Comparison of ENCODE assay signal across 8 mouse cellular contexts in genomic region chr7:35556205-35556603, GRCm38 (mm10). TPM values are rescaled to one million over a fixed set of nuclear protein-coding genes. Genes with fewer than 3 reads are reported as not detected.
DNase-seq lines count a peak whose midpoint lies in the region; ATAC-seq and TF ChIP-seq lines count a peak whose summit lies in the region.

Gene Nudt19 (minus strand): TSS chr7:35556304.

- H3K27me3 ChIP-seq in Patski: peaks cover 4% of the 10 kb centered on the region
- H3K27me3 ChIP-seq in forebrain, embryonic 16.5 days (replicated peaks; ENCODE audit: control insufficient read depth, insufficient read depth, low read length): no peaks in the 10 kb centered on the region
- H3K27me3 ChIP-seq in hindbrain, embryonic 14.5 days (ENCODE audit: control insufficient read depth, insufficient read depth, low read length): no peaks in the 10 kb centered on the region
- no peaks in the 10 kb centered on the region for H3K27me3 ChIP-seq in liver, embryonic 16.5 days (ENCODE audit: control insufficient read depth, insufficient read depth, low read depth, low read length)

- TF ChIP-seq CTCF in Patski (IDR thresholded peaks at IDR 0.05): no peak

- CTCF ChIA-PET in Patski (lab: Charles Lee): interaction anchor here (2.3 kb wide), 1 partner anchor 10 kb away, joined by 8 read pairs; no protein-coding TSS in a partner anchor

- H3K4me3 ChIP-seq in forebrain, embryonic 16.5 days (replicated peaks; ENCODE audit: low read length): peak within 1 kb of the TSS; percentile 66
- peak within 1 kb of the TSS; percentile 74 for H3K4me3 ChIP-seq in hindbrain, embryonic 14.5 days (replicated peaks; ENCODE audit: low read length)
- peak within 1 kb of the TSS; percentile 88 for H3K4me3 ChIP-seq in liver, embryonic 16.5 days (ENCODE audit: low read depth, low read length)

- in situ Hi-C loops in Patski (cut with MboI; ENCODE audit: low pct_unique_long_range_greater_than_20kb): loop anchor here (10.0 kb wide), 2 partner anchors 79 to 241 kb away; partner anchors contain the start of gene Gpatch1

- WGBS in forebrain, embryonic 16.5 days: 61% methylated on average over 4 of the region's 4 CpGs
- 71% methylated on average over 4 of the region's 4 CpGs for WGBS in hindbrain, embryonic 14.5 days
- 46% methylated on average over 4 of the region's 4 CpGs for WGBS in liver, embryonic 16.5 days (ENCODE audit: insufficient replicate concordance)

- no peak for DNase-seq in adrenal gland, adult 18-20 months (ENCODE audit: low spot score in 2 of 2)
- DNase-seq in adrenal gland, adult (ENCODE audit: inconsistent age in 2 of 2, low spot score in 1 of 2): no peak
- no peak for DNase-seq in Patski (ENCODE audit: low read depth, low spot score)
- no peak for DNase-seq in hindbrain, embryonic 14.5 days (ENCODE audit: low spot score)
- no peak for DNase-seq in ovary, postnatal 36 days (ENCODE audit: low spot score)
- no peak for DNase-seq in cerebellum, adult 9-11 months

- H3K9ac ChIP-seq in forebrain, embryonic 16.5 days (replicated peaks; ENCODE audit: low read depth, low read length): peak within 1 kb of the TSS; percentile 84
- H3K9ac ChIP-seq in hindbrain, embryonic 14.5 days: peak within 1 kb of the TSS; percentile 96
- peak within 1 kb of the TSS; percentile 95 for H3K9ac ChIP-seq in liver, embryonic 16.5 days (ENCODE audit: low read depth, low read length)

- no peaks in the 10 kb centered on the region for H3K9me3 ChIP-seq in forebrain, embryonic 16.5 days (ENCODE audit: control insufficient read depth, low read length)
- no peaks in the 10 kb centered on the region for H3K9me3 ChIP-seq in hindbrain, embryonic 14.5 days (ENCODE audit: control insufficient read depth, low read length)
- no peaks in the 10 kb centered on the region for H3K9me3 ChIP-seq in liver, embryonic 16.5 days (replicated peaks; ENCODE audit: control insufficient read depth, low read length)

- H3K4me2 ChIP-seq in forebrain, embryonic 16.5 days (ENCODE audit: low read length): peak within 1 kb of the TSS; percentile 97
- peak within 1 kb of the TSS; percentile 97 for H3K4me2 ChIP-seq in hindbrain, embryonic 14.5 days (replicated peaks)
- H3K4me2 ChIP-seq in liver, embryonic 16.5 days (ENCODE audit: low read depth, low read length): peak within 1 kb of the TSS; percentile 96

- POLR2A ChIA-PET in Patski (lab: Charles Lee): no interaction called here

- no peaks in the 10 kb centered on the region for H3K36me3 ChIP-seq in forebrain, embryonic 16.5 days (ENCODE audit: control insufficient read depth, insufficient read depth)
- no peaks in the 10 kb centered on the region; the same call in 1 of the 2 replicates for H3K36me3 ChIP-seq in hindbrain, embryonic 14.5 days (replicated peaks; ENCODE audit: control insufficient read depth, insufficient read depth)
- peaks cover 4% of the 10 kb centered on the region for H3K36me3 ChIP-seq in liver, embryonic 16.5 days (ENCODE audit: control insufficient read depth, insufficient read depth)

- ATAC-seq in Patski: no peak
- ATAC-seq in forebrain, embryonic 16.5 days: no peak
- no peak for ATAC-seq in hindbrain, embryonic 14.5 days (ENCODE audit: low FRiP score)
- no peak for ATAC-seq in liver, embryonic 16.5 days (ENCODE audit: low read depth)

- H3K4me1 ChIP-seq in forebrain, embryonic 16.5 days (replicated peaks; ENCODE audit: control insufficient read depth, insufficient read depth, low read length): peaks cover 12% of the 10 kb centered on the region
- peaks cover 13% of the 10 kb centered on the region for H3K4me1 ChIP-seq in hindbrain, embryonic 14.5 days (replicated peaks; ENCODE audit: control insufficient read depth, insufficient read depth, low read length)
- peaks cover 73% of the 10 kb centered on the region for H3K4me1 ChIP-seq in liver, embryonic 16.5 days (ENCODE audit: control insufficient read depth, low read depth, low read length)

- peak within 1 kb of the TSS; percentile 87 for H3K27ac ChIP-seq in forebrain, embryonic 16.5 days (ENCODE audit: low read length)
- peak within 1 kb of the TSS; percentile 97 for H3K27ac ChIP-seq in hindbrain, embryonic 14.5 days
- H3K27ac ChIP-seq in liver, embryonic 16.5 days (ENCODE audit: low read length): peak within 1 kb of the TSS; percentile 98

RNA-seq across cellular contexts. Expression of gene Nudt19, which starts in this region (rescaled TPM):
- total RNA-seq in adrenal gland, adult 18-20 months (2021): 10 to 100 TPM; 51.1 to 53.2 TPM
- 72.4 TPM for polyA plus RNA-seq in Patski (2021)
- 111 and 123 TPM in 2 replicates for polyA plus RNA-seq in forebrain, embryonic 16.5 days (2015; fragmentation: Nextera tagmentation; extraction: Ambion mirVana)
- 116 and 121 TPM in 2 replicates for polyA plus RNA-seq in hindbrain, embryonic 14.5 days (2014; fragmentation: Nextera tagmentation; extraction: Ambion mirVana)
- 50.7 and 54.6 TPM in 2 replicates for polyA plus RNA-seq in liver, embryonic 16.5 days (2015; fragmentation: Nextera tagmentation; extraction: Ambion mirVana)
